Mouse (Mus musculus) lung, postnatal 0 days (tissue): ENCODE measurements at regions not wholly inside any gene's neighbourhood (a gene's known extent, or its start where the extent isn't known, plus 50 kb on each side); places are given as distances from the start of the nearest gene placed in this dataset.

Experiments
- CTCF ChIP-seq: IDR thresholded peaks from 2 replicates; pipeline ENCODE4 v1.5.1; 2016; ENCODE audit warnings: antibody characterized with exemption, mild to moderate bottlenecking
- EP300 ChIP-seq: IDR thresholded peaks from 2 replicates; pipeline ENCODE4 v1.6.1; 2016; ENCODE audit warnings: antibody characterized with exemption, mild to moderate bottlenecking, control low read depth

GRCm38 (mm10) chr8:26507611-26508070 is 388.3 kb downstream of the Gm45692 start:
- no peak for TF ChIP-seq CTCF
- TF ChIP-seq EP300: no peak
